Mouse (Mus musculus) urinary bladder, adult 2 months (tissue): Measurements from ENCODE around the gene Ccdc8. TPM values are rescaled to one million over a fixed set of nuclear protein-coding genes. Genes with fewer than 3 reads are reported as not detected.

ENCODE experiments used
- DNase-seq: peaks from one replicate; pipeline ENCODE4 v3.0.0; 2022; ENCODE audit warnings: low spot score
- polyA plus RNA-seq: library from polyadenylated mRNA; depleted of rRNA; stranded (reverse); fragments of >200 nt; gene quantifications from 2 replicates; pipeline ENCODE4 v1.2.3, GENCODE M21; 2012

The Ccdc8 gene
- polyA plus RNA-seq, 1 experiment: 9.5 TPM

- DNase-seq: no peak
These were observed 16.2 kb upstream of the Ccdc8 start for GRCm38 (mm10) chr7:16976298-16976697.

GRCm38 (mm10) chr7:16978173-16978572 lies 14.3 kb upstream of the Ccdc8 start:
- DNase-seq: no peak

GRCm38 (mm10) chr7:16978593-16978992 lies 13.9 kb upstream of the Ccdc8 start:
- no peak for DNase-seq

GRCm38 (mm10) chr7:16980348-16980747 lies 12.2 kb upstream of the Ccdc8 start:
- no peak for DNase-seq

GRCm38 (mm10) chr7:16982859-16983568 lies 9.5 kb upstream of the Ccdc8 start, which contains the start of gene Gm42372:
Gm42372 (plus strand) TSS chr7:16983086.
- DNase-seq: no peak

- DNase-seq: no peak
These were observed 4.9 kb upstream of the Ccdc8 start for GRCm38 (mm10) chr7:16987541-16988149.

GRCm38 (mm10) chr7:16988405-16988804 lies 4.1 kb upstream of the Ccdc8 start:
- no peak for DNase-seq

GRCm38 (mm10) chr7:16990006-16990744 lies 2.3 kb upstream of the Ccdc8 start:
- DNase-seq: no peak

- DNase-seq: no peak
These were observed 642 bp upstream of the Ccdc8 start for GRCm38 (mm10) chr7:16991681-16992450.

GRCm38 (mm10) chr7:16993651-16994399 lies 1.3 kb downstream of the Ccdc8 start:
- no peak for DNase-seq

GRCm38 (mm10) chr7:16994400-16994799 lies 1.9 kb downstream of the Ccdc8 start:
- no peak for DNase-seq

- no peak for DNase-seq
These were observed 2.8 kb downstream of the Ccdc8 start for GRCm38 (mm10) chr7:16995345-16995744.

- no peak for DNase-seq
These were observed 6.7 kb downstream of the Ccdc8 start for GRCm38 (mm10) chr7:16999233-16999632.

GRCm38 (mm10) chr7:16999650-17000049 lies 7.1 kb downstream of the Ccdc8 start:
- DNase-seq: peak; percentile 91

GRCm38 (mm10) chr7:17002375-17003195 lies 10.1 kb downstream of the Ccdc8 start:
- DNase-seq: no peak

- no peak for DNase-seq
These were observed 10.9 kb downstream of the Ccdc8 start for GRCm38 (mm10) chr7:17003230-17003960.

- no peak for DNase-seq
These were observed 12.2 kb downstream of the Ccdc8 start for GRCm38 (mm10) chr7:17004716-17005115.

- DNase-seq: no peak
These were observed 14.8 kb downstream of the Ccdc8 start for GRCm38 (mm10) chr7:17007300-17007699.

GRCm38 (mm10) chr7:17009326-17010009 lies 17.0 kb downstream of the Ccdc8 start:
- no peak for DNase-seq
